Mouse (Mus musculus) embryonic fibroblast, embryonic 13.5 days (primary cell): ENCODE data around the gene 4930415O20Rik.

ENCODE experiments used
- CTCF ChIP-seq: IDR thresholded peaks from 2 replicates; pipeline ENCODE4 v1.5.1; 2011; ENCODE audit warnings: mild to moderate bottlenecking, control low read depth, low read length, moderate library complexity, borderline replicate concordance; ENCODE audit not compliant: insufficient read depth
- POLR2A ChIP-seq: IDR thresholded peaks from 2 replicates; pipeline ENCODE4 v1.6.1; 2011; ENCODE audit warnings: low read depth, mild to moderate bottlenecking, control low read depth, low read length, moderate library complexity

DNA sequence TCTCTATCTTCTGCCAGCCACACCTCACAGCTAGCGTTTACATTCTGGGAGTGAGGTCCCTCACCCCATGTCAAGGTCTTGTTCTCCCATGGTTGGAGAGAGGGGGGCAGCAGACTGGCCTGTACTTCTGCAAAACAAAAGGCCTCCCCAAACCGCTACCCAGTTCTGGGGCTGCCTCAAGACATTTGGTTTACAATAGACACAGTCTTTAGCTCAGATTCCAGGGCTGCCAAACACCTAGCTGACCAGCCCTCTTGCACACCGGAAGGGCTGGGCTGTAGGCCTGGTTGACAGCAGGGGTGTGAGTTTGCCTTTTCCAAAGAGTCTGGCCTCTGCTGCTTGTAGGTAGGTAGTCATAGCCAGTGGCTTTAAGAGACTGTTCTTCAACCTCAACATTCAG is 66.4 kb downstream of the 4930415O20Rik start:
- TF ChIP-seq CTCF = no peak
- TF ChIP-seq POLR2A = no peak
